Mouse (Mus musculus) hindbrain, postnatal 0 days (tissue): ENCODE measurements around the gene Ccr2. TPM values are rescaled to one million over a fixed set of nuclear protein-coding genes. Genes with fewer than 3 reads are reported as not detected.
"Not testable (repeated sequence)": the region's sequence is repeated elsewhere in the genome, so short reads cannot be mapped to it uniquely, and the experiment has no call there.

Experiments used
- ATAC-seq: fragments of 200-750 bp; cut with Nextera tagmentation; 2 replicates; pipeline ENCODE4 v1.8.0; 2017; ENCODE audit warnings: mild to moderate bottlenecking, moderate TSS enrichment, moderate library complexity
- DNase-seq: peaks from one replicate; pipeline ENCODE4 v3.0.0-alpha.2; 2015; ENCODE audit warnings: low spot score
- H3K27ac ChIP-seq: fragments of 300-500 bp; sonication (generic); 2 replicates; pipeline ENCODE4 v1.5.1; 2014; ENCODE audit warnings: mild to moderate bottlenecking
- H3K27me3 ChIP-seq: fragments of 300-500 bp; sonication (generic); 2 replicates; pipeline ENCODE4 v1.6.1; 2014; ENCODE audit warnings: low read length, mixed read lengths; ENCODE audit not compliant: insufficient read depth
- H3K36me3 ChIP-seq: fragments of 300-500 bp; sonication (generic); 2 replicates; pipeline ENCODE4 v1.6.1; 2014; ENCODE audit warnings: low read length, mixed read lengths; ENCODE audit not compliant: insufficient read depth
- H3K4me1 ChIP-seq: fragments of 300-500 bp; sonication (generic); 2 replicates; pipeline ENCODE4 v1.6.1; 2014; ENCODE audit warnings: antibody characterized with exemption, low read length, mixed read lengths; ENCODE audit not compliant: insufficient read depth
- H3K4me2 ChIP-seq: fragments of 300-500 bp; sonication (generic); 2 replicates; pipeline ENCODE4 v1.6.1; 2014; ENCODE audit warnings: low read depth, mild to moderate bottlenecking, low read length, moderate library complexity, mixed read lengths
- H3K4me3 ChIP-seq: fragments of 300-500 bp; sonication (generic); 2 replicates; pipeline ENCODE4 v1.5.1; 2014; ENCODE audit warnings: low read length
- H3K9ac ChIP-seq: fragments of 300-500 bp; sonication (generic); replicated peaks from 2 replicates; pipeline ENCODE4 v1.6.1; 2014; ENCODE audit warnings: mild to moderate bottlenecking, low read length, moderate library complexity, mixed read lengths
- H3K9me3 ChIP-seq: fragments of 300-500 bp; sonication (generic); 2 replicates; pipeline ENCODE4 v1.6.1; 2016; ENCODE audit warnings: low read length, mixed read lengths
- CTCF ChIP-seq: IDR thresholded peaks from 2 replicates; pipeline ENCODE4 v1.5.1; 2016; ENCODE audit warnings: antibody characterized with exemption, control low read depth, low read depth
- WGBS: fragments of 180-500 bp; shearing (Covaris S2); extraction: QIAGEN DNeasy Blood & Tissue Kit; methylation state at CpG from one replicate; pipeline ENCODE4 v1.1.7; 2014; 5-methylcytosine and 5-hydroxymethylcytosine counted together
- polyA plus RNA-seq: library from polyadenylated mRNA; unstranded; fragments of >200 nt; fragmentation: Nextera tagmentation; extraction: Ambion mirVana; gene quantifications from 2 replicates; pipeline ENCODE4 v1.2.1, GENCODE M21; 2015
- total RNA-seq: library from RNA; depleted of rRNA; stranded (reverse); fragments of >200 nt; gene quantifications from 2 replicates; pipeline ENCODE4 v1.2.3, GENCODE M21; 2014

Ccr2 gene
- total and polyA plus RNA-seq, 2 experiments from 2014 or later: 0.09 TPM; not detected in 1

- no peaks in the 10 kb centered on the region for H3K9me3 ChIP-seq
- H3K4me1 ChIP-seq: no peaks in the 10 kb centered on the region
- H3K27me3 ChIP-seq: no peaks in the 10 kb centered on the region
- H3K27ac ChIP-seq: no peak overlapping the region
- no peak overlapping the region for H3K4me3 ChIP-seq
- H3K4me2 ChIP-seq: no peak overlapping the region
- DNase-seq: no peak
- 55% methylated on average over 2 of the region's 2 CpGs for WGBS
- no peak for TF ChIP-seq CTCF
- H3K36me3 ChIP-seq: no peaks in the 10 kb centered on the region
- ATAC-seq: no peak
- H3K9ac ChIP-seq: no peak overlapping the region
Measured at GRCm38 (mm10) chr9:124068098-124069058, 33.4 kb upstream of the Ccr2 start.

- no peak for ATAC-seq
Measured at GRCm38 (mm10) chr9:124071506-124071905, 30.2 kb upstream of the Ccr2 start.

GRCm38 (mm10) chr9:124079803-124080202, 21.9 kb upstream of the Ccr2 start:
- H3K9ac ChIP-seq: no peak overlapping the region
- no peak overlapping the region for H3K4me3 ChIP-seq
- no peak overlapping the region for H3K27ac ChIP-seq
- H3K4me2 ChIP-seq: no peak overlapping the region
- no peak for DNase-seq
- no peaks in the 10 kb centered on the region for H3K27me3 ChIP-seq
- no peak for ATAC-seq
- 52% methylated on average over 4 of the region's 4 CpGs for WGBS
- H3K9me3 ChIP-seq: no peaks in the 10 kb centered on the region
- H3K4me1 ChIP-seq: no peaks in the 10 kb centered on the region
- no peak for TF ChIP-seq CTCF
- H3K36me3 ChIP-seq: no peaks in the 10 kb centered on the region

More at GRCm38 (mm10) chr9:124071506-124071905, 30.2 kb upstream of the Ccr2 start:
- H3K4me2 ChIP-seq: no peak overlapping the region
- no peak for TF ChIP-seq CTCF
- no peaks in the 10 kb centered on the region for H3K9me3 ChIP-seq
- H3K4me3 ChIP-seq: no peak overlapping the region
- 79% methylated on average over 1 of the region's 1 CpGs for WGBS
- no peak overlapping the region for H3K27ac ChIP-seq
- DNase-seq: no peak
- no peaks in the 10 kb centered on the region for H3K36me3 ChIP-seq
- no peaks in the 10 kb centered on the region for H3K27me3 ChIP-seq
- no peak overlapping the region for H3K9ac ChIP-seq
- H3K4me1 ChIP-seq: no peaks in the 10 kb centered on the region

- not testable (repeated sequence) for ATAC-seq, H3K27ac ChIP-seq, H3K4me3 ChIP-seq, H3K9me3 ChIP-seq, H3K4me1 ChIP-seq, DNase-seq, H3K36me3 ChIP-seq, H3K4me2 ChIP-seq, H3K27me3 ChIP-seq, H3K9ac ChIP-seq
- 94% methylated on average over 12 of the region's 13 CpGs for WGBS
Measured at GRCm38 (mm10) chr9:124080471-124080870, 21.3 kb upstream of the Ccr2 start.

GRCm38 (mm10) chr9:124090441-124090840, 11.3 kb upstream of the Ccr2 start:
- no peak for TF ChIP-seq CTCF
- Histone ChIP-seq H3K4me1 (no peaks in the 10 kb centered on the region), H3K9ac (no peak overlapping the region), H3K36me3 (no peaks in the 10 kb centered on the region), H3K4me3 (no peak overlapping the region), H3K9me3 (no peaks in the 10 kb centered on the region), H3K27me3 (no peaks in the 10 kb centered on the region), H3K27ac (no peak overlapping the region), H3K4me2 (no peak overlapping the region)
- DNase-seq (no peak), ATAC-seq (no peak)
- 80% methylated on average over 1 of the region's 1 CpGs for WGBS

- WGBS: 86% methylated on average over 1 of the region's 1 CpGs
Measured at GRCm38 (mm10) chr9:124099127-124099526, 2.6 kb upstream of the Ccr2 start.

GRCm38 (mm10) chr9:124100357-124100756, 1.4 kb upstream of the Ccr2 start:
- Histone ChIP-seq H3K27ac (no peak overlapping the region), H3K4me3 (no peak overlapping the region), H3K9ac (no peak overlapping the region), H3K36me3 (no peaks in the 10 kb centered on the region), H3K4me2 (no peak overlapping the region), H3K4me1 (no peaks in the 10 kb centered on the region), H3K9me3 (no peaks in the 10 kb centered on the region), H3K27me3 (no peaks in the 10 kb centered on the region)
- 91% methylated on average over 1 of the region's 1 CpGs for WGBS
- DNase-seq (no peak), ATAC-seq (no peak)
- TF ChIP-seq CTCF: no peak

More at GRCm38 (mm10) chr9:124099127-124099526, 2.6 kb upstream of the Ccr2 start:
- TF ChIP-seq CTCF: no peak
- H3K27ac ChIP-seq: no peak overlapping the region
- no peaks in the 10 kb centered on the region for H3K36me3 ChIP-seq
- no peak overlapping the region for H3K4me2 ChIP-seq
- no peak overlapping the region for H3K9ac ChIP-seq
- no peak overlapping the region for H3K4me3 ChIP-seq
- no peaks in the 10 kb centered on the region for H3K27me3 ChIP-seq
- ATAC-seq (no peak), DNase-seq (no peak)
- no peaks in the 10 kb centered on the region for H3K9me3 ChIP-seq
- no peaks in the 10 kb centered on the region for H3K4me1 ChIP-seq
